Mouse (Mus musculus): Measurements from ENCODE around the gene Chrd.

The Chrd gene

DNA sequence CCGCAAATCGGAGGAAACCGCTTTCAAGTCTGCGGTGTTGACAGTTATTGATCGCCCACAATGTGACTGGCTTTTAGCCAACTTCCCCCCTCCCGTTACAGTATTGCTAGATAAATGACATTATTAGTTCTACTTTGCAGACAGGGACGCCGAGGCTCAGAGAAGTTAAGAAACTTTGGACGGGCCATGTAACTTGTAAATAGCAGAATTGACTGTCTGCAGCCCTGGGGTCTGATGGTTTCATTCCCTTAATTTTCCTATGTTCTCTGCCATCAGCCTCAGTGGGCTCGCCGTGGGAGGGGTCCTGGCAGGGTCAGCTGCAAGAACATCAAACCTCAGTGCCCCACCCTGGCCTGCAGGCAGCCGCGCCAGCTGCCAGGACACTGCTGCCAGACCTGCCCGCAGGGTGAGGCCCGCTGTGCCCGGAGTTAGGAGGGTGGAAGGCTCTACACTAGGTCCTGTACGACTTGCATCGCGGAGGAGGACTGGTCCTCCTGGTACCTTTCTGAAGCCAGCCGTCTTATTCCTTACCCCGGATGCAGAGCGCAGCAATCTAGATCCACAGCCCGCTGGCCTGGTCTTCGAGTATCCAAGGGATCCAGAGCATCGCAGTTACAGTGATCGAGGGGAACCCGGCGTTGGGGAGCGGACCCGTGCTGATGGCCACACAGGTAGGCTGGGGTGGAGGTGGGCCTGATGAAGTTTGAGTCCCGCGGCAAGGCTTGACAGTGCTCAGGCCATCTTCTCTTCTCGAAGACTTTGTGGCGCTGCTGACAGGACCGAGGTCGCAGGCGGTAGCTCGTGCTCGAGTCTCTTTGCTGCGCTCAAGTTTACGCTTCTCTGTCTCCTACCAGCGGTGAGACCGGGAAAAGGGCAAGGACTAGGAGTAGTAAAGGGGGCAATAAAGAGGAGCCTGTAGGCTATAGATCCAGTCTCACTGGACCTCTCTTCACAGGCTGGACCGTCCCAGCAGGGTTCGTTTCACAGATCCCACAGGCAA lies 1.1 kb downstream of the Chrd start, which contains the start of gene Thpo:
Gene Thpo, minus strand, starts transcription at position 781 of the 1,000 bp plus-strand sequence.
- no peak for DNase-seq (ENCODE audit: inconsistent ontology term)

DNA sequence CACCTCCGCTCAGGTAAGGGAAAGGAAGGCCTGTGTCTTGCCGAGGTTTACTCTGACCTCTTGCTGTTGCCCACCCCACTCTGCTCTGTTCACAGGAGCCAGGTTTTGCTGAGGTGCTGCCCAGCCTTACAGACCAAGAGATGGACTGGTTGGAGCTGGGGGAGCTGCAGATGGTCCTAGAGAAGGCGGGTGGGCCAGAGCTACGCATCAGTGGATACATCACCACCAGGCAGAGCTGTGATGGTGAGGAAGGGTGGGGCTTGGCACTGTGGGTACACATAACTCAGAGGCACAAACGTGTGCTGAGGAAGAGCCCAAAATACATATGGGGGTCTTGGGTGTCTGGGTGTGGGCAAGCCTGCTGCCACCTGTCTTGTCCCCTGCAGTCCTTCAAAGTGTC lies 2.7 kb downstream of the Chrd start:
- no peak for DNase-seq (ENCODE audit: inconsistent ontology term)

DNA sequence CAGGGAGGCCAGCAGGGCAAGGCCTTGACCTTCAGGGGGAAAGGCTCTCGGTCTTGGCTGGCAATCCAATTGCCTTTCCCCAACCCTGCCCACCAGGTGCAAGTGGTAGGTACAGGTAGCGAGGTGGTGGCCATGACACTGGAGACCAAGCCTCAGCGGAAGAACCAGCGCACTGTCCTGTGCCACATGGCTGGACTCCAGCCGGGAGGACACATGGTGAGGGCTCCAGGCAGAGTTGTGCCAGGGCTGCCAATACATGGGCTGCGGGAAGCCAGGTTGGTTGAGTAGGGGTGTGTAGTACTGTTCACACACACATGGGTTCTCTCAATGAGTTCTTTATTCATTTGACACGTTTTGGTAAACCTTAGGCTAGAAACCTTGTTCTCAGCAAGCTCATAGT lies 3.2 kb downstream of the Chrd start:
- no peak for DNase-seq (ENCODE audit: inconsistent ontology term)

DNA sequence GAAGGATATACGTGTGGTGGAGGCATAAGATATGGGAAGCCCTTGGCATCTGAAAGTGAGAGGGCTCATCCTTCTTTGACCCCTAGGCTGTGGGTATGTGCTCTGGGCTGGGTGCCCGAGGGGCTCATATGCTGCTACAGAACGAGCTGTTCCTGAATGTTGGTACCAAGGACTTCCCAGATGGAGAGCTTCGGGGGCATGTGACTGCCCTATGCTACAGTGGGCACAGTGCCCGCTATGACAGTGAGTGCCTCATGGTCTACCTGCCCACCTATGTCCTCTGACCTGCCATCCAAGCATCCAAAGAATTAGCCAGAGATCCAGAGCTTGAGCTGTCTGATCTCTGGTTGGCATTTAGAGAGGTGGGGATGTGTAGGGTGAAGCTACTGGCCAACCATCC lies 3.9 kb downstream of the Chrd start:
- DNase-seq (ENCODE audit: inconsistent ontology term) = no peak

DNA sequence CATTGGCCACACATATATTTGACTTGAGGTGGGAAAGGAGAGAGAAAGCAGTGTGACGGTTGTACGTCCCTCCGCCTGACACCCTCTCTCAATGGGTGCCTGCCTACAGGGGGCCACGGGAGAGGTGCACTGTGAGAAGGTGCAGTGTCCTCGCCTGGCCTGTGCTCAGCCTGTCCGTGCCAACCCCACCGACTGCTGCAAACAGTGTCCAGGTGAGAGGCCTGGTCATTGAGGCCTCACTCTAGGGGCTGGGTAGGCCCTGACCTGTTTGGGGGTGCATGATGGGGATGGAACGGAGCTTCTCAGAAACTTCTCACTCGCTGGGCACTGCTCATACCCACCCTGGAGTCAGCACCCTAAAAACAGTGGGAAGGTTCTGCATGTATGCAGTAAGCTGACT lies 6.9 kb downstream of the Chrd start:
- no peak for DNase-seq (ENCODE audit: inconsistent ontology term)

DNA sequence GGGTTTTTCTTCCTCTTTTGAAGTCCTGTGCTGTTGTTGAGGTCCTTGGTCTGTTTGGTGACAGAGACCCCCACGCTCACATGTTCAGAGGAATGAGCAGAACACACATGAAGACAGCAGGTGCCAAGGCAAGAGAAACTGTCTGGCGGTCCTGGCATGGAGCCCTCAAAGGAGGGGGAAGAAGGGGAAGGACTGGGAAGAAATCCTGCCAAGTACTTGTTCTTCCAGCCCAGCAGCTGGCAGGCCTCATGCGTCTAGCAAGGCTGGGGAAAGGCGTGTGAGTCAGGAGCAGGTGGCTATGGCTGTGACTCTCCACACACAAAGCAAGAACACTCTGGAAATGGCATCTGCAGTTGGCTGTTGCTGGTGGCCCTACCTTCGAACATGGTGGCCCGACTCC lies 13.7 kb downstream of the Chrd start:
- peak; percentile 55 for DNase-seq (ENCODE audit: inconsistent ontology term)

DNA sequence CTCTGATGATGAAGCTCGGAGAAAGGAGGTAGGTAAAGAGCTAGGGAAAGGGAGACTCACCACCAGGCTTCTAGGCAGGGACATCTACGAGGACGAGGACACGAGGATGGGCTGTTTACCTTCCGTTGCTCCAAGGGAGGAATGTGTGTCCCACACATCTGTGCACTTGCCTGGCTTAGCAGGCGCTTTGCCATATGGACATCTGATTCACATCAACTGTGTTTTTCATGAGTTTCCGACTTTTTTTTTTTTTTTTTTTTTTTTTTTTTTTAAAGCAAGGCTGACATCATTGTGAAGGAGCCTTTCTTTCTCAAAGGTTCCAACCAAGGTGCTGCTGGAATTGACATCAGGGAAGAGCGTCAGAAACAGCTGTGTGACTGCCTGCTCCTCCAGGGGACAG lies 17.6 kb downstream of the Chrd start:
- no peak for DNase-seq (ENCODE audit: inconsistent ontology term)

DNA sequence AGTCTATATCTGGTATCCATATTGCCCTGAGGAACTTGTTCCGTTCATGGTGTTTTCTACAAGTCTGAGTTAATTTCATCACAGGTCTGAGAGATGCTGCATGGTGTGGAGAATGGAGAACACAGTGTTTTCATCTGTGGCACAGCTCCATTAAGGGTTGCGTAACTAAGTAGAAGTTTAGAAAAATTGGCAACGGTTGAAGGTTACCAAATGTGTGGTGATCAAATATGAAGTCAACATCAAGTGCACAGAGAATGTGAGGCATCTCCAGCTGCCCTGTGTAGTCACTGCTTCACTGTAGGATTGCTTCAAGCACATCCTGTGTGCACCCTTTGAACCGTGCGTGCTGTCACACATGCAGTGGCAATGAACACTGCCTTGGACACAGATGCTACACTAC lies 23.1 kb downstream of the Chrd start:
- no peak for DNase-seq (ENCODE audit: inconsistent ontology term)

DNA sequence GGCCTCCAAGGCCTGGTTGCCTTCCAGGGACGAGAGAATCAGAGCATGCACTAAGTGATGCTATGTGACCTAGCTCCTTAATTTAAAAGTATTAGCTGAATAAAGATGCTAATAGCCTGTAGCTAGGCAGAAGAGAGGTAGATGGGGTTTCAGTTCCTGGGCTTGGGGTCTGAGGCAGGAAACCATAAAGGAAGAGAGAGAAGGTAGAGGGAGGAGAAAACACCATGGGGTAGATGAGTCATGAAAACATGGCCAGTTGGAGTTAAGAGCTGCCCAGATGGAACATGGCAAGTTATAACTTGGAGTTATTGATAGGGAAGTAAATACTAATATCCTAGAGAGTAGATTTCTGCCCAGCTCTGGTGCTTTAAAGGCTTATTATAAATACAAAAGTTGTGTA lies 24.5 kb downstream of the Chrd start:
- DNase-seq (ENCODE audit: inconsistent ontology term) = no peak

DNA sequence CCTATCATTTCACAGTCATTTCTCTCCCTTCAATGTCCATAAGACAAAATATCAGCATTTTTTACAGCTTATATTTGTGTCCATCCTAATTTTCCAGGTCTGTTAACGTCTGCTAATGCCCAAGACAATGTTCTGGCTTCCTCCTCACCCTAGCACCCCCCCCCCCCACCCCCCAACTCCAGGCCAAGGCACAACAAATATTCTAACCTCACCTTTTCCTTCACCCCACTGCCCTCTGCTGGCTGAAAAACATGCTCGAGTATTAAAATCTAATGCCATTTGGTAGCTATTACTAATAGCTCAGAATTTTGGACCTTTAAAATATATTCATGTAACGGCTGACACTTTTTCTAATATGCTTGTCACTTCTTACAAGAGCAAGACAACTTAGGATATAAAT lies 28.8 kb downstream of the Chrd start:
- peak; percentile 27 for DNase-seq (ENCODE audit: inconsistent ontology term)

DNA sequence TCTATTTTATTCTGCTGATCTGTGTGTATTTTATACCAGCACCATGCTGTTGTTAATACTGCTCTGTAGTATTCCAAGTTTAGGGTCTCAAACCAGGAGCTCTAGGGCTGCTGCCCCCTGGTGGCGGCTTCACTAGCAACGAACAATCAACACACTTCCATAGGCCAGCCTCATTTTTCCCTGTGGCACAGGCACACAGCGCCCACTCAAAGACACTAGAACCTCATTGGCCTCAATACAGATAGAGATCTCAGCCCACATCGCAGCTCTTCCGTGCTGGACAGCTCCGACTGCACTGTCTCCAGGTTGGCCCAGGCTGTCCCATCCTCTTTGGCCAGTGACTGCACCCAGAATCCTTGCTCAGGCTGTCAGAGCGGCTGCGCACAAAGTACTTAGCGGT lies 32.3 kb downstream of the Chrd start:
- DNase-seq (ENCODE audit: inconsistent ontology term) = peak; percentile 14

DNA sequence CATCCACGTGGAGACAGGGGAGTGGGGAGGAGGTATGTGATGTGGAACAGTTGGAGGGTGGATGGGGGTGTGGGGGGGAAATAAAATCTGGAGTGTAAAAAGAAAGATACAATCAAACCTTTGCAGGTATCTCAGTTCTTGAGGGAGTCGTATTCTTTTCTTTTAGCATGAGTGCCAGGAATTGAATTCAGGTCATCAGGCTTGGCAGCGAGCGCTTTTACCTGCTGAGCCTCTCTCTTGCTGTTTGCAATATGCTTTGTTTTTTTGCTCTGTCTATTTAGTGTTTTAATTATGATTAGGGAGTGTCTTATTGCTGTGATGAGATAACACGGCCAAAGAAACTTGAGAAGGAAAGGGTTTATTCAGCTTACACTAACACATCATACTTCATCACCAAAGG lies 42.1 kb downstream of the Chrd start:
- no peak for DNase-seq (ENCODE audit: inconsistent ontology term)

DNA sequence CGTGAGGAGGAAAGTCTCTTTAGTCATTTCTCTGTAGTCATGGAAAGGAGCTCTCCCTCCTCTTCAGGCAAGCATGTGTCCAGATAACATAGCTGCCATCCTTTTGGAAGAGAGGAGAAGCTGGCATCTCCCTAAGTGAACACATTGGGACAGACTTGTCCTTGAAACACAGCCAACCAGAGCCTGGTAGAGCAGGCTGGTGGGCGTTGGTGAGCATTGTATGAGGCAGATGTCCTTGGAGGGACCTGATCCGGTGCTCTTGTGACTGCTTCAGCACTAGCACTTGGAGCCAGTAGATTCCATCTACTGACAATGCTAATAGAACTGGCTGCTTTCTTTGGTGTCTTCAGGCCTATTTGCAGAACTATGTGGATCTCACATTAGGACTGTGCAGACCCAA lies 46.9 kb downstream of the Chrd start:
- DNase-seq (ENCODE audit: inconsistent ontology term) = no peak

DNA sequence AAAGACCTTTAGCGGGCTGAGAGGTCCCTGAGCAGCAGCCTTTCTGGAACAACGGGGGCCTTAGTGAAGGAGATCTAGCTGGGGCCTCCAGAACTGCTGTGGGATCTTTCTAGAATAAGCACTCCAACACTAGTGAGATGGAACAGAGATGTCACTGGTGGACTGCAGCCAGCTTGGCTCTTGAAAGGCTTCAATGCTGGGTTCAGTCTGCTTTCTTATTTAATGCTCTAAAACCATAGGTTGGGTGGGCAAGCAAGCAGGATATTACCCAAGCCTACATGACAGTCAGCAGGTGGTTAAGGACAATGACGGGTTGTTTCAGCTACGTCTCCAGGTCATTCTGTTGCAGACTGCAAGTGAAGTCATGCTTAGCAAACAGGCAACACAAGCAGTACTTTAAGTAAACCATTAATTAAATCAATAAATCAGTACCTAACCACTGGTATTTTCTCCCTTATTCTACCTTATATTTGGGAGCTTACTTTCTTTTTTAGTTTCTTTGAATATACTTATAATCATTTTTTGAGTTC lies 48.2 kb downstream of the Chrd start:
- no peak for DNase-seq (ENCODE audit: inconsistent ontology term)

DNA sequence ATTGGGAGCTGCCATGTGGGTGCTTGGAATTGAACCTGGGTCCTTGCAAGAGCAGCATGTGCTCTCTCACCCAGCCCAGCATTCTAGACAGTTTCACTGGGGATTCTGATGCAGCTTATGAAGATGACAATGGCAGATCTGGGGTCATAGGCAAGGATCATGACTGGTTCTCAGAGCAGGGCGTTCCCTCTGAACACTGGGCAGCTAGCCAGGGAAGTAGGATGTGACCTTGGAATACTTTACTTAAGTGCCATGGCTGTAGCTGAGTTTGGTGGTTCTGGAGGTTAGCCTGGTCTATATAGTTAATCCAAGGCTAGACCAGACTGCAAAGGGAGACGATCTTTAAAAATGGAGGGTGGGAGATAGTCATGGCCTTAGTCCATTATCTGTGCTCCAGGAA lies 51.0 kb downstream of the Chrd start:
- no peak for DNase-seq (ENCODE audit: inconsistent ontology term)

DNA sequence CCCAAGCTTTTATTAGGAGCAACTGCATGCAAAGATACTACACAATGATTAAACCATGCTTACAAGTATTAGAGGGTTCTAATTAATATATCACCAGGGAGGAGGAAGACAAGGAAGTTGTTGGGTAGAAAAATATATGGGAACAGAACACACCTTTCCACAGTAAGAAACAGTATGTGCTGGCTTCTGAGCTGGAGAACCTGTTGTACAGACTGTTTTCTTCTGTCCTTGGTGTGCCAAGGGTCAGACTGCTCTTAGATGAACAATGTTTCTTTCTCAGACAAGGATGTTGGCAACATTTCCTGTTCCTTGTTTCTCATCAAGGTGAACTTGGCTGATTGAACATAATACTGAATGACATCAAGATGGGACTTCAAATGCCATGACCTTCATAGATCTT lies 51.8 kb downstream of the Chrd start:
- no peak for DNase-seq (ENCODE audit: inconsistent ontology term)

DNA sequence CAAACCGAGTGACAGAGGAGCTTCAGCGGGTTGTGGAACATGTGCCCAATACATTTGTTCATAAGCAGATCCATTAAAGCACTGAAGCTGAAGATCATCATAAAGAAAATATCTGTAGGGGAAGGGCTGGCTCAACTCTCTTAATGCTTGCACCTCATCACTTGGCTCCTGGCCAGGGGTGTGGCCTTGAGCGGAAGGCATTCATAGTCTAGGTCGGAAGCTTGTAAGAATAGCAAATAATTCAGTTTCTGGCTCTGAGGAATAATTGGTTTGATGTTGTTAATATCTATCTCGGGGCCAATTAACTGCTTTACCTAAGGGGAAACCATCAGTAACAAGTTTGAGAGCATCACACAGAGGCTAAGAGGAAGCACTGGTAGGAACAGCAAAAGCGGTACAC lies 53.6 kb downstream of the Chrd start:
- DNase-seq (ENCODE audit: inconsistent ontology term) = no peak

DNA sequence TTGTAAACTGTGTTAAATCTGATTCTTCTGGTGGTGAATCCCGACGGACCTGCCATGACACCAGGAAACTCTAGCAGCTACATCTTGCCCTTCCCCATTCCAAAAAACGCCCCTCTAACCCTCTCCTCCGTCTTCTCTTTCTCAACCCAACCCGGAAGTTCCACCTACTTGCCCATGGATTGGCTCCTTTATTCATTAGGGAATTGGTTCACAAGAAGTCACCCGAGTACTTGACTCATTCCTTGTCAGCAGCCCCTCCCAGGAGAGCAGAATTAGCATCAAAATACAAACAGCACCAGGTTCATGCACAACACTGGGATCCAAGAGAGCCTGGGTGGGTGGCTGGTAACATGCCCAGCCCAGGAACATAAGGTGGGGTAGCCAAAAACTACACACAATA lies 58.9 kb downstream of the Chrd start:
- DNase-seq (ENCODE audit: inconsistent ontology term) = no peak
